Mouse (Mus musculus) heart, postnatal 0 days (tissue): ENCODE data around the gene Tmem255a.

Experiments
- CTCF ChIP-seq: IDR thresholded peaks from 2 replicates; pipeline ENCODE4 v1.5.1; 2016; ENCODE audit warnings: antibody characterized with exemption, control low read depth, low read depth
- EP300 ChIP-seq: IDR thresholded peaks from 2 replicates; pipeline ENCODE4 v1.6.1; 2016; ENCODE audit warnings: antibody characterized with exemption, low read depth

GRCm38 (mm10) chrX:38222757-38223156 is 29.5 kb downstream of the Tmem255a start:
- no peak for TF ChIP-seq CTCF
- no peak for TF ChIP-seq EP300
